Mouse (Mus musculus) cerebellum, adult 9-11 months (tissue): ENCODE data around the gene Hmgb4.

Experiments used
- DNase-seq: peaks from one replicate; pipeline ENCODE4 v3.0.0; 2022

The Hmgb4 gene

GRCm38 (mm10) chr4:128217991-128218595, 42.7 kb downstream of the Hmgb4 start:
- peak; percentile 97 for DNase-seq
